Comparison of ENCODE assay signal across 10 mouse cellular contexts in genomic region chr10:128440407-128440806, GRCm38 (mm10). TPM values are rescaled to one million over a fixed set of nuclear protein-coding genes. Genes with fewer than 3 reads are reported as not detected.
DNase-seq lines count a peak whose midpoint lies in the region; TF ChIP-seq lines count a peak whose summit lies in the region.
"Had no signal": no experiment of that assay in that cellular context is flagged by ENCODE, and none has a peak within 500 bp of the region (broad histone marks: within the 10 kb centered on the region; RNA-seq: fewer than 3 reads in every experiment).

No protein-coding gene starts in this region.

- peak; percentile 20 for DNase-seq in embryo, embryonic 10 days (ENCODE audit: low spot score)
- no peak for DNase-seq in embryo, embryonic 9.5 days (ENCODE audit: extremely low spot score)
- DNase-seq in 416B (ENCODE audit: low read depth): peak; percentile 34
- peak; percentile 41 to 46 for DNase-seq in kidney, postnatal 25 days
- no peak for DNase-seq in layer of hippocampus, postnatal 25 days (ENCODE audit: extremely low spot score in 1 of 2, low spot score in 1 of 2)
- no peak for DNase-seq in left cerebral cortex, adult 8-10 months (ENCODE audit: low spot score in 2 of 2)
- DNase-seq in urinary bladder, adult 18-20 months (ENCODE audit: low spot score in 2 of 2): no peak

- WGBS in bone marrow, adult 2 months: 54% methylated on average over 10 of the region's 10 CpGs

- H3K4me3 ChIP-seq in bone marrow, adult 2 months (replicated peaks; ENCODE audit: control insufficient read depth, low read depth, low read length): no peak overlapping the region
- H3K4me3 ChIP-seq: liver, embryonic 15.5 days had no signal

- peak; percentile 40; the same call in 1 of the 2 replicates for TF ChIP-seq CTCF in bone marrow, adult 2 months (IDR thresholded peaks at IDR 0.05; ENCODE audit: control insufficient read depth, insufficient read depth, low read length)

- H3K4me1 ChIP-seq in bone marrow, adult 2 months (ENCODE audit: control insufficient read depth, insufficient read depth, low read length): peaks cover 6% of the 10 kb centered on the region

- TF ChIP-seq POLR2A in bone marrow, adult 2 months (IDR thresholded peaks at IDR 0.05; ENCODE audit: borderline replicate concordance, control insufficient read depth, low read depth, low read length): no peak

- H3K27ac ChIP-seq in bone marrow, adult 2 months (ENCODE audit: control insufficient read depth, insufficient read depth, low read depth, low read length, poor library complexity): no peak overlapping the region
- H3K27ac ChIP-seq: liver, embryonic 15.5 days had no signal

RNA-seq across cellular contexts. Expression of gene Smarcc2, which starts 18.6 kb away (rescaled TPM):
- 45.0 and 74.4 TPM in 2 replicates for polyA plus RNA-seq in bone marrow, adult 2 months (2011; ENCODE audit: insufficient read depth, insufficient read length, low replicate concordance, missing spikeins)
- total RNA-seq in layer of hippocampus, postnatal 25 days (2021): 100 to 1,000 TPM; 228 to 242 TPM
- total RNA-seq in left cerebral cortex, adult 8-10 months (2022): 100 to 1,000 TPM; 262 to 275 (median 268) TPM

RNA-seq across cellular contexts. Expression of gene Rnf41, which starts 28.9 kb away (rescaled TPM):
- 8.5 and 17.3 TPM in 2 replicates for polyA plus RNA-seq in bone marrow, adult 2 months (2011; ENCODE audit: insufficient read depth, insufficient read length, low replicate concordance, missing spikeins)
- total RNA-seq in layer of hippocampus, postnatal 25 days (2021): 10 to 100 TPM; 68.0 to 76.9 TPM
- total RNA-seq in left cerebral cortex, adult 8-10 months (2022): 10 to 100 TPM; 72.2 to 79.3 (median 73.4) TPM

RNA-seq across cellular contexts. Expression of gene Nabp2, which starts 29.1 kb away (rescaled TPM):
- polyA plus RNA-seq in bone marrow, adult 2 months (2011; ENCODE audit: insufficient read depth, insufficient read length, low replicate concordance, missing spikeins): 26.4 and 40.0 TPM in 2 replicates
- 100 to 1,000 TPM in 1 of 2 experiments, 10 to 100 TPM in 1; 96.7 to 101 TPM for total RNA-seq in layer of hippocampus, postnatal 25 days (2021)
- 10 to 100 TPM; 90.1 to 97.4 (median 94.1) TPM for total RNA-seq in left cerebral cortex, adult 8-10 months (2022)

RNA-seq across cellular contexts. Expression of gene Slc39a5, which starts 39.4 kb away (rescaled TPM):
- not detected in 2 replicates for polyA plus RNA-seq in bone marrow, adult 2 months (2011; ENCODE audit: insufficient read depth, insufficient read length, low replicate concordance, missing spikeins)
- total RNA-seq in layer of hippocampus, postnatal 25 days (2021): not detected
- under 1 TPM in 3 of 4 experiments, not detected in 1; 0.27 to 0.61 (median 0.59) TPM for total RNA-seq in left cerebral cortex, adult 8-10 months (2022)
- total RNA-seq: heart, adult 18-20 months had no signal

RNA-seq across cellular contexts. Expression of gene Myl6, which starts 53.5 kb away (rescaled TPM):
- 1,368 and 2,050 TPM in 2 replicates for polyA plus RNA-seq in bone marrow, adult 2 months (2011; ENCODE audit: insufficient read depth, insufficient read length, low replicate concordance, missing spikeins)
- 100 to 1,000 TPM; 551 to 619 TPM for total RNA-seq in layer of hippocampus, postnatal 25 days (2021)
- 100 to 1,000 TPM; 555 to 620 (median 586) TPM for total RNA-seq in left cerebral cortex, adult 8-10 months (2022)

Comparison
In these comparisons a context has a peak if more than half of its experiments do, and no peak if none do; other contexts are left out.
1. DNase-seq: peak in embryo, embryonic 10 days (single experiment), 416B (single experiment) and kidney, postnatal 25 days (2 of 2); none in embryo, embryonic 9.5 days (single experiment), layer of hippocampus, postnatal 25 days (0 of 2), left cerebral cortex, adult 8-10 months (0 of 2) and urinary bladder, adult 18-20 months (0 of 2).